Comparison of ENCODE assay signal across 8 mouse cellular contexts in genomic region chrX:20662716-20663443, GRCm38 (mm10). TPM values are rescaled to one million over a fixed set of nuclear protein-coding genes. Genes with fewer than 3 reads are reported as not detected.
DNase-seq lines count a peak whose midpoint lies in the region; ATAC-seq and TF ChIP-seq lines count a peak whose summit lies in the region.

No protein-coding gene starts in this region.

- H3K9ac ChIP-seq in forebrain, embryonic 16.5 days (replicated peaks; ENCODE audit: low read depth, low read length), result peak overlapping the region; percentile 68
- H3K9ac ChIP-seq in lung, embryonic 15.5 days, result peak overlapping the region; percentile 70

- H3K4me2 ChIP-seq in forebrain, embryonic 16.5 days (ENCODE audit: low read length), result peak overlapping the region; percentile 67
- H3K4me2 ChIP-seq in lung, embryonic 15.5 days, result peak overlapping the region; percentile 57

- no peaks in the 10 kb centered on the region for H3K9me3 ChIP-seq in G1E (replicated peaks)
- no peaks in the 10 kb centered on the region for H3K9me3 ChIP-seq in forebrain, embryonic 16.5 days (ENCODE audit: control insufficient read depth, low read length)
- H3K9me3 ChIP-seq in lung, embryonic 15.5 days, result no peaks in the 10 kb centered on the region

- peaks cover 35% of the 10 kb centered on the region for H3K36me3 ChIP-seq in G1E (replicated peaks)
- H3K36me3 ChIP-seq in forebrain, embryonic 16.5 days (ENCODE audit: control insufficient read depth, insufficient read depth), result no peaks in the 10 kb centered on the region
- no peaks in the 10 kb centered on the region; the same call in 1 of the 2 replicates for H3K36me3 ChIP-seq in lung, embryonic 15.5 days

- H3K27ac ChIP-seq in forebrain, embryonic 16.5 days (ENCODE audit: low read length), result peak overlapping the region; percentile 89
- H3K27ac ChIP-seq in lung, embryonic 15.5 days, result peak overlapping the region; percentile 79

- peak; percentile 59 for DNase-seq in G1E (ENCODE audit: low spot score)
- DNase-seq in cerebellum, adult 18-20 months, result peak; percentile 83 to 89
- peak; percentile 86 for DNase-seq in heart, postnatal 4 days
- DNase-seq in layer of hippocampus, adult 8-10 months (ENCODE audit: low spot score in 2 of 2), result peak; percentile 80 to 86
- DNase-seq in ovary, adult 18-20 months (ENCODE audit: low spot score), result peak; percentile 78
- peak; percentile 88 for DNase-seq in thymus, postnatal 0 days (ENCODE audit: low spot score)

- peaks cover 20% of the 10 kb centered on the region; the same call in 1 of the 2 replicates for H3K4me1 ChIP-seq in G1E (ENCODE audit: insufficient read depth, low read depth, low read length)
- H3K4me1 ChIP-seq in forebrain, embryonic 16.5 days (replicated peaks; ENCODE audit: control insufficient read depth, insufficient read depth, low read length), result peaks cover 27% of the 10 kb centered on the region
- no peaks in the 10 kb centered on the region for H3K4me1 ChIP-seq in lung, embryonic 15.5 days

- H3K27me3 ChIP-seq in G1E (ENCODE audit: insufficient read depth, low read length), result no peaks in the 10 kb centered on the region
- H3K27me3 ChIP-seq in forebrain, embryonic 16.5 days (replicated peaks; ENCODE audit: control insufficient read depth, insufficient read depth, low read length), result no peaks in the 10 kb centered on the region
- no peaks in the 10 kb centered on the region for H3K27me3 ChIP-seq in lung, embryonic 15.5 days

- TF ChIP-seq CTCF in G1E (IDR thresholded peaks at IDR 0.05; ENCODE audit: low read depth, low read length), result no peak

- H3K4me3 ChIP-seq in G1E (ENCODE audit: low read depth, low read length), result peak overlapping the region; percentile 79
- peak overlapping the region; percentile 69 for H3K4me3 ChIP-seq in forebrain, embryonic 16.5 days (replicated peaks; ENCODE audit: low read length)
- peak overlapping the region; percentile 65 for H3K4me3 ChIP-seq in lung, embryonic 15.5 days

- 21% methylated on average over 23 of the region's 28 CpGs for WGBS in forebrain, embryonic 16.5 days
- WGBS in lung, embryonic 15.5 days, result 15% methylated on average over 28 of the region's 28 CpGs

- ATAC-seq in G1E (ENCODE audit: extremely low read depth, insufficient number of reproducible peaks, low FRiP score, poor library complexity, severe bottlenecking), result peak; percentile 58
- ATAC-seq in forebrain, embryonic 16.5 days, result peak; percentile 89
- ATAC-seq in lung, embryonic 15.5 days (ENCODE audit: borderline replicate concordance, extremely low read depth, low FRiP score, low TSS enrichment), result peak; percentile 87

RNA-seq across cellular contexts. Expression of gene Uba1, which starts 4.8 kb away (rescaled TPM):
- total RNA-seq in G1E (2014; fragmentation: Nextera tagmentation) (310 and 322 TPM in 2 replicates), G1E (2017) (169 and 194 TPM in 2 replicates)
- polyA plus RNA-seq in G1E (2012), result 172 and 189 TPM in 2 replicates
- polyA plus RNA-seq in forebrain, embryonic 16.5 days (2015; fragmentation: Nextera tagmentation; extraction: Ambion mirVana), result 436 and 446 TPM in 2 replicates
- total RNA-seq in heart, postnatal 4 days (2021), result 100 to 1,000 TPM; 293 to 326 TPM
- 100 to 1,000 TPM; 362 to 415 (median 372) TPM for total RNA-seq in layer of hippocampus, adult 8-10 months (2022)
- 203 and 207 TPM in 2 replicates for polyA plus RNA-seq in lung, embryonic 15.5 days (2015; fragmentation: Nextera tagmentation; extraction: Ambion mirVana)
- polyA plus RNA-seq in thymus, postnatal 0 days (2015; fragmentation: Nextera tagmentation; extraction: Ambion mirVana), result 135 and 139 TPM in 2 replicates

RNA-seq across cellular contexts. Expression of gene Cdk16, which starts 24.9 kb away (rescaled TPM):
- total RNA-seq in G1E (2014; fragmentation: Nextera tagmentation), result 130 TPM in 2 replicates
- 34.9 and 36.4 TPM in 2 replicates for total RNA-seq in G1E (2017)
- polyA plus RNA-seq in G1E (2012), result 67.0 and 73.3 TPM in 2 replicates
- 132 and 137 TPM in 2 replicates for polyA plus RNA-seq in forebrain, embryonic 16.5 days (2015; fragmentation: Nextera tagmentation; extraction: Ambion mirVana)
- 100 to 1,000 TPM; 173 to 186 TPM for total RNA-seq in heart, postnatal 4 days (2021)
- 100 to 1,000 TPM; 185 to 215 (median 189) TPM for total RNA-seq in layer of hippocampus, adult 8-10 months (2022)
- 109 and 113 TPM in 2 replicates for polyA plus RNA-seq in lung, embryonic 15.5 days (2015; fragmentation: Nextera tagmentation; extraction: Ambion mirVana)
- polyA plus RNA-seq in thymus, postnatal 0 days (2015; fragmentation: Nextera tagmentation; extraction: Ambion mirVana), result 36.0 and 40.2 TPM in 2 replicates

RNA-seq across cellular contexts. Expression of gene Usp11, which starts 40.8 kb away (rescaled TPM):
- 84.4 and 90.8 TPM in 2 replicates for total RNA-seq in G1E (2014; fragmentation: Nextera tagmentation)
- total RNA-seq in G1E (2017), result 34.3 and 34.6 TPM in 2 replicates
- polyA plus RNA-seq in G1E (2012), result 16.7 and 18.8 TPM in 2 replicates
- 89.7 and 98.0 TPM in 2 replicates for polyA plus RNA-seq in forebrain, embryonic 16.5 days (2015; fragmentation: Nextera tagmentation; extraction: Ambion mirVana)
- 10 to 100 TPM; 17.0 to 17.1 TPM for total RNA-seq in heart, postnatal 4 days (2021)
- total RNA-seq in layer of hippocampus, adult 8-10 months (2022), result 100 to 1,000 TPM; 111 to 139 (median 126) TPM
- polyA plus RNA-seq in lung, embryonic 15.5 days (2015; fragmentation: Nextera tagmentation; extraction: Ambion mirVana), result 38.1 and 38.7 TPM in 2 replicates
- 22.5 and 25.8 TPM in 2 replicates for polyA plus RNA-seq in thymus, postnatal 0 days (2015; fragmentation: Nextera tagmentation; extraction: Ambion mirVana)

RNA-seq across cellular contexts. Expression of gene Ndufb11, which starts 45.5 kb away (rescaled TPM):
- total RNA-seq in G1E (2014; fragmentation: Nextera tagmentation) (49.2 and 50.1 TPM in 2 replicates), G1E (2017) (68.5 and 83.9 TPM in 2 replicates)
- polyA plus RNA-seq in G1E (2012), result 481 and 577 TPM in 2 replicates
- 171 and 176 TPM in 2 replicates for polyA plus RNA-seq in forebrain, embryonic 16.5 days (2015; fragmentation: Nextera tagmentation; extraction: Ambion mirVana)
- total RNA-seq in heart, postnatal 4 days (2021), result 100 to 1,000 TPM; 473 to 482 TPM
- total RNA-seq in layer of hippocampus, adult 8-10 months (2022), result 100 to 1,000 TPM; 133 to 165 (median 154) TPM
- 232 and 245 TPM in 2 replicates for polyA plus RNA-seq in lung, embryonic 15.5 days (2015; fragmentation: Nextera tagmentation; extraction: Ambion mirVana)
- polyA plus RNA-seq in thymus, postnatal 0 days (2015; fragmentation: Nextera tagmentation; extraction: Ambion mirVana), result 343 and 357 TPM in 2 replicates

RNA-seq across cellular contexts. Expression of gene Rbm10, which starts 45.6 kb away (rescaled TPM):
- total RNA-seq in G1E (2014; fragmentation: Nextera tagmentation) (46.2 and 53.3 TPM in 2 replicates), G1E (2017) (68.7 and 68.8 TPM in 2 replicates)
- polyA plus RNA-seq in G1E (2012), result 81.7 and 103 TPM in 2 replicates
- polyA plus RNA-seq in forebrain, embryonic 16.5 days (2015; fragmentation: Nextera tagmentation; extraction: Ambion mirVana), result 62.9 and 65.3 TPM in 2 replicates
- total RNA-seq in heart, postnatal 4 days (2021), result 10 to 100 TPM; 27.4 to 29.1 TPM
- total RNA-seq in layer of hippocampus, adult 8-10 months (2022), result 10 to 100 TPM; 40.4 to 59.9 (median 50.0) TPM
- 71.8 and 76.9 TPM in 2 replicates for polyA plus RNA-seq in lung, embryonic 15.5 days (2015; fragmentation: Nextera tagmentation; extraction: Ambion mirVana)
- 43.8 and 49.8 TPM in 2 replicates for polyA plus RNA-seq in thymus, postnatal 0 days (2015; fragmentation: Nextera tagmentation; extraction: Ambion mirVana)

Comparison
In these comparisons a context has a peak if more than half of its experiments do, and no peak if none do; other contexts are left out.
1. Peak in every context shown above with its lines: DNase-seq, ATAC-seq, H3K4me3 ChIP-seq and H3K27ac ChIP-seq.